Mouse (Mus musculus) embryonic stem cell, embryonic (primary cell): Measurements from ENCODE around the gene Gak.

Experiments used
- CTCF ChIA-PET, 4 experiments: fragments of 300-600 bp in 2 of 4; fragments of 350-600 bp in 2 of 4; sonication (Branson Sonifier 250); formaldehyde crosslinking; loops; one replicate each; lab custom pipeline; 2022; ENCODE audit warnings: inconsistent platforms in 2 of 4; lab: Charles Lee
- POLR2A ChIA-PET, 4 experiments: fragments of 300-600 bp in 2 of 4; fragments of 350-600 bp in 2 of 4; sonication (Branson Sonifier 250); formaldehyde crosslinking; loops; one replicate each; lab custom pipeline; 2022; ENCODE audit warnings: antibody characterized with exemption in 4 of 4, inconsistent platforms in 1 of 4; lab: Charles Lee

The Gak gene

GRCm38 (mm10) chr5:108662772-108663171 lies 33.2 kb upstream of the Gak start:
- POLR2A ChIA-PET, result interaction anchor here in 2 of 4 experiments (0.7 to 3.9 kb wide), 3 partner anchors 12 to 31 kb away, joined by 3 to 30 read pairs (median 4); no protein-coding TSS in a partner anchor

GRCm38 (mm10) chr5:108660632-108661268 lies 31.2 kb upstream of the Gak start:
- POLR2A ChIA-PET, result interaction anchor here (0.6 to 5.0 kb wide), 46 partner anchors 9 to 806 kb away, joined by 3 to 73 read pairs (median 4); partner anchors contain the start of genes Dgkq (in 3 of the 4), Gak (in 3 of the 4), Tmem175 (in 3 of the 4) and Atp5k (in 2 of the 4)
- CTCF ChIA-PET, result interaction anchor here (0.5 to 3.7 kb wide), 17 partner anchors 8 to 630 kb away, joined by 3 to 25 read pairs (median 4); partner anchors contain the start of genes Dgkq (in 3 of the 4) and Pcgf3 (in 1 of the 4)

More at GRCm38 (mm10) chr5:108662772-108663171, 33.2 kb upstream of the Gak start:
- CTCF ChIA-PET, result interaction anchor here in 2 of 4 experiments (0.7 to 3.7 kb wide), 2 partner anchors 12 to 81 kb away, joined by 3 to 25 read pairs; no protein-coding TSS in a partner anchor

- CTCF ChIA-PET, result interaction anchor here (0.7 to 3.7 kb wide), 17 partner anchors 8 to 629 kb away, joined by 3 to 25 read pairs (median 4); partner anchors contain the start of genes Dgkq (in 3 of the 4) and Pcgf3 (in 1 of the 4)
- POLR2A ChIA-PET, result interaction anchor here (0.6 to 5.0 kb wide), 43 partner anchors 8 to 807 kb away, joined by 3 to 73 read pairs (median 4); partner anchors contain the start of genes Dgkq (in 3 of the 4), Gak (in 3 of the 4), Tmem175 (in 3 of the 4) and Atp5k (in 2 of the 4)
Observed at GRCm38 (mm10) chr5:108659698-108660631, 30.4 kb upstream of the Gak start, which contains the start of gene Idua. TSS of gene Idua (plus strand) at chr5:108660331.

- POLR2A ChIA-PET, result interaction anchor here in 2 of 4 experiments (3.1 to 5.0 kb wide), 4 partner anchors 8 to 11 kb away, joined by 25 to 73 read pairs (median 32); partner anchors contain the start of gene Dgkq (in 2 of the 2)
- CTCF ChIA-PET, result interaction anchor here in 1 of 4 experiments (1.2 to 1.3 kb wide), 2 partner anchors 12 to 14 kb away, joined by 3 to 4 read pairs; no protein-coding TSS in a partner anchor
Observed at GRCm38 (mm10) chr5:108658611-108659010, 29.1 kb upstream of the Gak start.

- ChIA-PET CTCF (no interaction called here), POLR2A (interaction anchor here in 2 of 4 experiments (0.6 to 5.0 kb wide), 4 partner anchors 9 to 28 kb away, joined by 3 to 73 read pairs (median 14); partner anchors contain the start of genes Dgkq (in 1 of the 2), Gak (in 1 of the 2) and Tmem175 (in 1 of the 2))
Observed at GRCm38 (mm10) chr5:108657406-108657805, 27.9 kb upstream of the Gak start.

GRCm38 (mm10) chr5:108655891-108656650 lies 26.5 kb upstream of the Gak start:
- POLR2A ChIA-PET, result interaction anchor here in 2 of 4 experiments (0.8 to 1.2 kb wide), 4 partner anchors 13 to 26 kb away, joined by 3 to 4 read pairs (median 4); partner anchors contain the start of genes Gak (in 2 of the 2), Tmem175 (in 2 of the 2) and Dgkq (in 1 of the 2)

GRCm38 (mm10) chr5:108655381-108655780 lies 25.8 kb upstream of the Gak start:
- ChIA-PET CTCF (interaction anchor here in 2 of 4 experiments (1.0 to 1.4 kb wide), 2 partner anchors 13 to 20 kb away, joined by 3 to 4 read pairs; partner anchors contain the start of gene Slc26a1 (in 1 of the 2)), POLR2A (interaction anchor here in 1 of 4 experiments (1.0 kb wide), 1 partner anchor 14 kb away, joined by 4 read pairs; the partner anchor contains the start of gene Dgkq)

More at GRCm38 (mm10) chr5:108655891-108656650, 26.5 kb upstream of the Gak start:
- CTCF ChIA-PET, result interaction anchor here in 2 of 4 experiments (1.0 to 1.4 kb wide), 2 partner anchors 12 to 19 kb away, joined by 3 to 4 read pairs; partner anchors contain the start of gene Slc26a1 (in 1 of the 2)

- CTCF ChIA-PET, result interaction anchor here in 1 of 4 experiments (1.0 kb wide), 1 partner anchor 21 kb away, joined by 3 read pairs; the partner anchor contains the start of gene Slc26a1
- POLR2A ChIA-PET, result no interaction called here
Observed at GRCm38 (mm10) chr5:108654444-108654990, 25.0 kb upstream of the Gak start.

- CTCF ChIA-PET, result interaction anchor here in 1 of 4 experiments (0.6 to 1.3 kb wide), 2 partner anchors 19 to 173 kb away, joined by 3 read pairs; no protein-coding TSS in a partner anchor
- POLR2A ChIA-PET, result interaction anchor here in 2 of 4 experiments (0.7 to 1.3 kb wide), 3 partner anchors 11 to 24 kb away, joined by 3 to 4 read pairs (median 3); partner anchors contain the start of genes Gak (in 1 of the 2) and Tmem175 (in 1 of the 2)
Observed at GRCm38 (mm10) chr5:108653341-108653740, 23.8 kb upstream of the Gak start.

- CTCF ChIA-PET, result interaction anchor here (0.6 to 4.0 kb wide), 32 partner anchors 8 to 618 kb away, joined by 3 to 25 read pairs (median 3); partner anchors contain the start of genes Gak (in 3 of the 4), Idua (in 3 of the 4), Tmem175 (in 3 of the 4) and Dgkq (in 2 of the 4)
Observed at GRCm38 (mm10) chr5:108651823-108652222, 22.3 kb upstream of the Gak start.

GRCm38 (mm10) chr5:108651136-108651720 lies 21.7 kb upstream of the Gak start:
- ChIA-PET POLR2A (interaction anchor here in 3 of 4 experiments (0.6 to 3.5 kb wide), 19 partner anchors 9 to 366 kb away, joined by 3 to 30 read pairs (median 4); partner anchors contain the start of genes Idua (in 3 of the 3), Gak (in 2 of the 3), Tmem175 (in 2 of the 3) and Dgkq (in 1 of the 3)), CTCF (interaction anchor here (0.6 to 4.0 kb wide), 33 partner anchors 8 to 617 kb away, joined by 3 to 25 read pairs (median 3); partner anchors contain the start of genes Gak (in 3 of the 4), Idua (in 3 of the 4), Tmem175 (in 3 of the 4) and Dgkq (in 2 of the 4))

More at GRCm38 (mm10) chr5:108651823-108652222, 22.3 kb upstream of the Gak start:
- POLR2A ChIA-PET, result interaction anchor here in 3 of 4 experiments (0.6 to 3.5 kb wide), 18 partner anchors 9 to 367 kb away, joined by 3 to 30 read pairs (median 4); partner anchors contain the start of genes Idua (in 3 of the 3), Gak (in 2 of the 3), Tmem175 (in 2 of the 3) and Dgkq (in 1 of the 3)

- CTCF ChIA-PET, result interaction anchor here in 3 of 4 experiments (0.6 to 4.0 kb wide), 7 partner anchors 11 to 436 kb away, joined by 3 to 25 read pairs (median 8); partner anchors contain the start of genes Dgkq (in 2 of the 3), Gak (in 1 of the 3), Idua (in 1 of the 3) and Tmem175 (in 1 of the 3)
- POLR2A ChIA-PET, result interaction anchor here in 3 of 4 experiments (0.9 to 3.5 kb wide), 6 partner anchors 9 to 21 kb away, joined by 3 to 30 read pairs (median 9); partner anchors contain the start of genes Gak (in 2 of the 3), Idua (in 2 of the 3) and Tmem175 (in 2 of the 3)
Observed at GRCm38 (mm10) chr5:108650341-108650740, 20.8 kb upstream of the Gak start.

- ChIA-PET CTCF (interaction anchor here in 1 of 4 experiments (1.1 to 4.0 kb wide), 3 partner anchors 12 to 222 kb away, joined by 3 to 25 read pairs (median 3); partner anchors contain the start of genes Fgfrl1 and Idua), POLR2A (interaction anchor here in 2 of 4 experiments (1.4 to 4.3 kb wide), 8 partner anchors 9 to 746 kb away, joined by 3 to 30 read pairs (median 8); partner anchors contain the start of genes Gak (in 2 of the 2), Idua (in 2 of the 2) and Tmem175 (in 2 of the 2))
Observed at GRCm38 (mm10) chr5:108648937-108649576, 19.5 kb upstream of the Gak start.
